Mouse (Mus musculus): Measurements from ENCODE around the gene Ccdc106. TPM values are rescaled to one million over a fixed set of nuclear protein-coding genes. Genes with fewer than 3 reads are reported as not detected.

Ccdc106 gene
- polyA plus RNA-seq (2012; rRNA removed), result 12.0 and 14.1 TPM in 2 replicates

DNA sequence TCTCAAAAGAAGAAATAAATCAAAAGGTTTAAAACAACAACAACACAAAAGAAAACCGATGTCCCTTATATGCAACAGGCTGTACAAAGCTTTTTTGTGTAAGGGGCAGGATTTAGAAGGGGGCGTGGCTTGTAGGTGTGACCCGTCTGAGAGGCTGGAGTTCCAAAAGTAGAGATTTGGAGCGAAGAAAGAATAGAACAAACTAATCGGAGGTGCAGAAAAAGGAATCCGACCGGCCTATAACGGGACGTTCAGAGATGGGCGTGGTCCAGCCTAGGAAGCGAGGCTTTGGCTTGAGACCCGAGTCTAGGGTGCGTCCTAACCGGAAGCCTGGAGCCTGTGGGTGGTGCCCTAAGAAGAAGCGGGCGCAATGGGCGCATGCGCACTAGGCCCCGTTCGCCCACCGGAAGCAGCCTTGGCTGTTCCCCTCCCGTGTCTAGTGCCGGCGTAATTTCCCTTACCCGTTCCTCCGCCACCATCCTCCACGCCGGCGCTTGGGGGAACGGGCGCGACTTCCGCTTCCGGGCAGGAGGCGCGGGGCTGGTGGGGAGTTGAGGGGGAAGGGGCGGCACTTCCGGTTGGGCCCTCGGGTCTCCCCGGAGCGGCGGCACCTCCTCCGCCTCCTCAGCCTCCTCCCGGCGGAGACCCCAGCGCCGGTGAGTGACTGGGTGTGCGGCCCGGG lies at the start of gene Ccdc106, which contains the start of gene Zfp865:
TSS of gene Ccdc106 (plus strand) at position 554 of the 682 bp plus-strand sequence.
TSS of gene Zfp865 (plus strand) at position 377 of the 682 bp plus-strand sequence.

GRCm38 (mm10) chr7:4971068-4971467 lies 49.3 kb upstream of the Ccdc106 start, which contains the start of gene Sbk3:
Sbk3 (minus strand) TSS chr7:4971168.

DNA sequence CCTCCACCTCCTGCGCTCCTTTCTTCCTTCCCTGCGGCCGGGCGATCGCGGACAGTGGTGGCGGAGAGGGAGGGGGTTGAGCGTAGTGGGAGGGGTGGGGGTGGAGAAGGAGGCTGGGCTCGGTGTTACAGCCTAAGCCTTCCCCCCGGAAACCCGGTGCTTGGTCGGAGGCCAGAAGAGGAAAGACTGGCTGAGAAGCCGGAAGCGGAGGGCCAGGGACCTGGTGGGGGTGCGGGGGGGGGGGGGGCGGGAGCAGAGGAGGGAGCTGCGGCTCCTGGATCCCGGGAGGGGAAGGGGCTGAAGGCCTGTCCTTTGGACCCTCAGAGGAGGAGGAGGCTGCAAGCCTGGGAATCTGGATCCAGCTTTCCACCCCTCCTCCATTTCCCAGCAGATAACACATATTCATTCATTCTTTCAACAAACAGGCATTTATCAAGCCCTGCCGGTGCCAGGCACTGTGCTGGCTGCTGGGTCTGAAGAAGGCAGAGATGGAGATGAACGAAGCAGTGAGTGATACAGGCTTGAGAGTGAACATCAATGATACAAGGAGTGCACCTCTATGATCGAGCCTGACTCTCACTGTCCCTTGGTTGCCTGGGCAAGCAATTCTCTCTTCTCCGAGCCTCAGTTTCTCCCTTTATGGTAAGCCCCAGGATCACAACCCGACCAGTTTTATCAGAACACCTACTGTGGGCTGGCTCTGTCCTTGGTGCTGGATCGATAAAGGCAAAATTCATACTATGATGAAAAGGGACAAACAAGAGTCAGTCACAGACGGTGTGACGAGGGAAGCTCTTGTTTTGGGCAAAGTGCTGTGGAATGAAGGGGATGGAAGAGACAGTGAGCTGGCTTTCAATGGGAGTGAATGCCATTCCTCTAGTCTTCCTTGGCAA lies 24.1 kb upstream of the Ccdc106 start, which contains the start of gene Zfp579:
TSS of gene Zfp579 (minus strand) at position 156 of the 893 bp plus-strand sequence.

GRCm38 (mm10) chr7:5014251-5015117 lies 5.9 kb upstream of the Ccdc106 start, which contains the start of the genes Zfp524 and Fiz1:
Zfp524 (plus strand) TSS chr7:5014415.
Fiz1 (minus strand) TSS chr7:5014697.

DNA sequence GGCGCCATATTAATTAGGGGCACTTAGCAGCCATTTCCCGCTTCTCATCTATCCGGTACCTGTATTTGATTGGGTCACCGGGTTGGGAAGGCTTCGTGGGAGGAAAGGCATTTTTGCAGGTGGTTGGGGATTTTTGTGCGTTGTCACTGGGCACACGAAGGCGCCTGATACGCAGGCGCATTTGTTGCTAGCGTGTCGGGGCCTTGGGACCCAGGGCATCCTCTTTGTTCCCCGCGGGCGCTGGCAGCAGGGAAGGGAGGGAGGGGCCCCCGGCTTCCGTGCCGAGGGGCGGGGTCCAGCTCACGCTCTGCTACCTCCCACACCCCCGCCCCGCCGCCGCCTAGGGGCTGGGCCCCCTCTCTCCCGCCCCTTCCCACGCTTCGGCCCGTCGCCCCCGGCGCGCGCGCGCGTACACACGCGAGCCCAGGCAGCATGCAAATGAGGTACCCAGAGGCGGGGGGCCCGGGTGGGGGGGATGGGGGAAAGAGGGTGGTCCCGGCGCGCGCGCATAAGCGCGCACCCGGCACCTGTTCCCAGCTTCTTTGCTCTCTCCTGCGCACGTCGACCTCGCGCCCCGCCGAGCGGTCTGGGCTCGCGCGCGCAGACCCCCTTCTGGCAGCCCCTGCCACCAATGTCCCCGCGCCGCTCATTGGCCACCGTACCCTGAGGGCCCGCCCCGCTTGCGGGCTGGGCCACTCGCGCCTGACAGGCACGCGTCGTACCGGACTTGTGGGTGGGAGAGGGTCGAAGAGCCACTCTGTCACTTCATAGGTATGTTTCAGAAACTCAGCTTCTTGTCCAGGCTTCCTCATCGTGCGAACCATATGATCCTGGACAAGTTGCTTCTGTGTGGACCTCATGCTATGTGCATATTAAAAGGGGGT lies 5.0 kb upstream of the Ccdc106 start, which contains the start of gene Gm44973:
TSS of gene Gm44973 (plus strand) at position 379 of the 884 bp plus-strand sequence.

GRCm38 (mm10) chr7:5033818-5034217 lies 13.5 kb downstream of the Ccdc106 start, which contains the start of gene 4632433K11Rik:
4632433K11Rik (plus strand) TSS chr7:5034118.

DNA sequence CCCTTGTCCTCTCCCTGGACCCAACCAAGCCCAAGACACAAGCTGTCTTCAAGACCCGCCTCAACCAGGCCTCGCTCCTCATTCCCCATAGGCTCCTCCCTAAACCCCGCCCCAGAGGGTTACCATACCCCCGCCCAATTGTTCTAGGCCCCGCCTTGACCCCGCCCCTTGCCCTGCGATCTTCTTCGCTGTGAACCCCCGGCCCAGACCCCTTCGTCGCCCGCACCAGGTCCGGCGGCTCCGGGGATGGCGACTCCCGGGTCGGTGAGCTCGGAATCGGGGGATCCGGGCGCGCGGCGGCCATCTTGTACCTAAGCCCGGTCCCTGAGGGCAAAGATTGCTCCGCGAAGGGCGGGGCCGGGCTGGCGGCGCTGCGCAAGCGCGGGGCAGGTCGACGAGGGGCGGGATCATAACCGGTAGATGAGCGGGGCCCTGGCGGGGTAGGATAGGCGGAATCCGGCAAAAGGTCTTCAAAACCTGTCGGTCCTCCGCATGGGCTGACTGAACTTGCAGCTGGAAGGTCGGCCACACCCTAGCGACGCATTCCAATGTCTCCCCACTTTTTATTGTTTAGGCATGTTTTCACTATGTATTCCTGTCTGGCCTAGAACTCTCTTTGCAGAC lies 17.9 kb downstream of the Ccdc106 start, which contains the start of gene Zfp784:
TSS of gene Zfp784 (minus strand) at position 338 of the 624 bp plus-strand sequence.

GRCm38 (mm10) chr7:5051193-5052192 lies 31.1 kb downstream of the Ccdc106 start, which contains the start of gene Zfp580:
Zfp580 (plus strand) TSS chr7:5051538.

DNA sequence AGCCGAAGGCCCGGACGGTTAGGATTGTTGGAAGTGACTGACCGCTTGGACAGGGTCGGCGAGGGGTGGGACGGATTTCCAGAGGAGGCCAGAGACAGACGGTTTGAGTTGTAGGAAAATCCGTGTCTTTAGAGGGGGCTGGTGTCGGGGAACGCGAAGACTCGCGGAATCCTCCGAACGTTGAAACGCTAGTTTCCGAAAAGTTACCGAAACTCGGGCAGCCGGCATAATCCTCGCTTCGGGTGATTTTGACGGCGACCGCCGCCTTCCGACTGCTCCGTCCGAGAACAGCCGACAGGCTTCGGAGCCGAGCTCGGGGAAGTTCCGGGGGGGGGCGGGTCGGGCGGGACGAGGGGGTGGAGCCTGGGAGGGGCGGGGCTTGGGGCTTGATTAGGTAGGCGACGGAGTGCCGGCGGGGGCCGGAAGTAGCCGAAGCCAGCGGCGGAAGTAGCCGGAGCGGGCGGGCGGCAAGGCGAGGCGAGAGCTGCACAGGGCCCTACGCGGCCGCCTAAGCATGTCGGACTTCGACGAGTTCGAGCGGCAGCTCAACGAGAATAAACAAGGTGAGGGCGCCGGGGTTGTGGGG lies 41.5 kb downstream of the Ccdc106 start, which contains the start of gene U2af2:
TSS of gene U2af2 (plus strand) at position 370 of the 586 bp plus-strand sequence.

GRCm38 (mm10) chr7:5080010-5080751 lies 59.8 kb downstream of the Ccdc106 start, which contains the start of gene Epn1:
Epn1 (plus strand) TSS chr7:5080235.

Other genes starting within 250 kb of the Ccdc106 start
- gene Fam71e2, start 249.3 kb upstream of the Ccdc106 start, polyA plus RNA-seq (2012; rRNA removed), result 0.05 and 0.06 TPM in 2 replicates
- gene Il11, start 237.7 kb upstream of the Ccdc106 start, polyA plus RNA-seq (2012; rRNA removed), result 1.1 and 1.2 TPM in 2 replicates
- gene Tmem190, start 237.6 kb upstream of the Ccdc106 start, polyA plus RNA-seq (2012; rRNA removed), result not detected in 2 replicates
- 88.3 and 125 TPM in 2 replicates for gene Tmem238, start 230.9 kb upstream of the Ccdc106 start, polyA plus RNA-seq (2012; rRNA removed)
- gene Rpl28, start 227.7 kb upstream of the Ccdc106 start, polyA plus RNA-seq (2012; rRNA removed), result 545 and 557 TPM in 2 replicates
- 228 and 308 TPM in 2 replicates for gene Ube2s, start 208.0 kb upstream of the Ccdc106 start, polyA plus RNA-seq (2012; rRNA removed)
- gene Shisa7, start 175.9 kb upstream of the Ccdc106 start, polyA plus RNA-seq (2012; rRNA removed), result 2.5 and 3.9 TPM in 2 replicates
- 28.1 and 35.4 TPM in 2 replicates for gene Isoc2b, start 150.3 kb upstream of the Ccdc106 start, polyA plus RNA-seq (2012; rRNA removed)
- 23.7 and 25.1 TPM in 2 replicates for gene Isoc2a, start 143.4 kb upstream of the Ccdc106 start, polyA plus RNA-seq (2012; rRNA removed)
- gene Gm36210, start 114.0 kb upstream of the Ccdc106 start, polyA plus RNA-seq (2012; rRNA removed), result 0.44 and 0.48 TPM in 2 replicates
- 37.7 and 42.3 TPM in 2 replicates for gene Zfp628, start 105.3 kb upstream of the Ccdc106 start, polyA plus RNA-seq (2012; rRNA removed)
- 13.2 and 17.2 TPM in 2 replicates for gene Nat14, start 98.5 kb upstream of the Ccdc106 start, polyA plus RNA-seq (2012; rRNA removed)
- 13.3 and 16.0 TPM in 2 replicates for gene Ssc5d, start 94.8 kb upstream of the Ccdc106 start, polyA plus RNA-seq (2012; rRNA removed)
- 1.1 and 1.2 TPM in 2 replicates for gene Sbk2, start 56.1 kb upstream of the Ccdc106 start, polyA plus RNA-seq (2012; rRNA removed)
- gene Sbk3, start 49.4 kb upstream of the Ccdc106 start, polyA plus RNA-seq (2012; rRNA removed), result 0.76 and 1.1 TPM in 2 replicates
- gene Zfp579, start 24.4 kb upstream of the Ccdc106 start, polyA plus RNA-seq (2012; rRNA removed), result 120 and 131 TPM in 2 replicates
- gene Zfp524, start 6.1 kb upstream of the Ccdc106 start, polyA plus RNA-seq (2012; rRNA removed), result 33.1 and 43.6 TPM in 2 replicates
- 51.0 and 51.7 TPM in 2 replicates for gene Fiz1, start 5.9 kb upstream of the Ccdc106 start, polyA plus RNA-seq (2012; rRNA removed)
- gene Gm44973, start 5.1 kb upstream of the Ccdc106 start, polyA plus RNA-seq (2012; rRNA removed), result not detected in 2 replicates
- gene Zfp865, start 177 bp upstream of the Ccdc106 start, polyA plus RNA-seq (2012; rRNA removed), result 66.1 and 69.1 TPM in 2 replicates
- gene 4632433K11Rik, start 13.6 kb downstream of the Ccdc106 start, polyA plus RNA-seq (2012; rRNA removed), result not detected in 2 replicates
- gene Zfp784, start 17.9 kb downstream of the Ccdc106 start, polyA plus RNA-seq (2012; rRNA removed), result 6.3 and 6.5 TPM in 2 replicates
- 73.6 and 77.5 TPM in 2 replicates for gene Zfp580, start 31.0 kb downstream of the Ccdc106 start, polyA plus RNA-seq (2012; rRNA removed)
- gene U2af2, start 41.6 kb downstream of the Ccdc106 start, polyA plus RNA-seq (2012; rRNA removed), result 225 and 253 TPM in 2 replicates
- 235 and 260 TPM in 2 replicates for gene Epn1, start 59.7 kb downstream of the Ccdc106 start, polyA plus RNA-seq (2012; rRNA removed)
- gene Rfpl4, start 96.4 kb downstream of the Ccdc106 start, polyA plus RNA-seq (2012; rRNA removed), result 2.3 and 4.7 TPM in 2 replicates
- 0.26 and 0.66 TPM in 2 replicates for gene Rasl2-9, start 105.4 kb downstream of the Ccdc106 start, polyA plus RNA-seq (2012; rRNA removed)
- not detected in 2 replicates for gene Vmn1r55, start 129.1 kb downstream of the Ccdc106 start, polyA plus RNA-seq (2012; rRNA removed)
- gene Vmn1r56, start 176.2 kb downstream of the Ccdc106 start, polyA plus RNA-seq (2012; rRNA removed), result not detected in 2 replicates
- not detected in 2 replicates for gene Vmn1r57, start 197.9 kb downstream of the Ccdc106 start, polyA plus RNA-seq (2012; rRNA removed)

All from ovary, adult 2 months (tissue).